Mouse (Mus musculus): ENCODE data around the gene Kmt5b. TPM values are rescaled to one million over a fixed set of nuclear protein-coding genes. Genes with fewer than 3 reads are reported as not detected.

The Kmt5b gene
- polyA plus RNA-seq (2015; fragmentation: Nextera tagmentation; extraction: Ambion mirVana) = 44.9 and 49.3 TPM in 2 replicates

DNA sequence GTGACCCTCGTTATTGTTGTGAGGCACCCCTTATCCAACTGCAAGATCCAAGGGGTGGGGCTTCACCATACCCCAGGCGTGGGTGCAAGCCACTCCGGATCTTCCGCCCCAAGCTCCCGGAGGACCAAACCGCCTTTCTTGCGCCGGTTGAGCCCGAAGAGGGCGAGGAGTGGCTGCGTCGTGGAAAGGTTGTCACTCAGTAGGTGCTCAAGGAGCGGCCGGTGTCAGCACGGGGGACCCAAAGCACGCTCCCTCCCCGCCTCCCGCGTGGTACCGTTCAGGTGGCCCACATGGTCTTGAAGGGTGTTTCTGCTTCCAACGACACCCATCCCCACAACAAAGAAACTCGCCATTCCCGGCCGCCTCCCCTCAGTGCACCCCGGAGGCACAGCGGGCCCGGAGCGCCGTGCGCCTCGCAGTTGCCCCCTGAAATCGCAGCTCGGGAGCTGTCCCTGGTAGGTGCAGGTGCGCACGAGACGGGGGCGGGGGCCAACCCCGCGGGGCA is at the start of gene Kmt5b:
TSS of gene Kmt5b (plus strand) at position 146 of the 505 bp plus-strand sequence.
- Histone ChIP-seq H3K27me3 (no peaks in the 10 kb centered on the region), H3K4me1 (replicated peaks) (peaks cover 30% of the 10 kb centered on the region), H3K9me3 (no peaks in the 10 kb centered on the region), H3K4me3 (peak within 1 kb of the TSS; percentile 78), H3K9ac (peak within 1 kb of the TSS; percentile 100), H3K4me2 (peak within 1 kb of the TSS; percentile 70), H3K27ac (replicated peaks) (peak within 1 kb of the TSS; percentile 100), H3K36me3 (no peaks in the 10 kb centered on the region)
- under 1% methylated on average over 39 of the region's 39 CpGs for WGBS
- peak; percentile 67 for ATAC-seq (ENCODE audit: low FRiP score, low read depth)

- Histone ChIP-seq H3K36me3 (peaks cover 23% of the 10 kb centered on the region), H3K4me2 (peak overlapping the region; percentile 69), H3K27ac (replicated peaks) (no peak overlapping the region), H3K4me3 (peak overlapping the region; percentile 36), H3K9ac (0 out of 2 replicates have a peak overlapping the region, but pooled peaks have one; percentile 2), H3K27me3 (no peaks in the 10 kb centered on the region), H3K4me1 (replicated peaks) (peaks cover 8% of the 10 kb centered on the region), H3K9me3 (no peaks in the 10 kb centered on the region)
- WGBS = 42% methylated on average over 19 of the region's 19 CpGs
- ATAC-seq (ENCODE audit: low FRiP score, low read depth) = peak; percentile 70
Observed at GRCm38 (mm10) chr19:3718481-3719361, 48.5 kb upstream of the Kmt5b start.

GRCm38 (mm10) chr19:3719362-3719891 is 47.8 kb upstream of the Kmt5b start:
- H3K4me1 ChIP-seq (replicated peaks) = peaks cover 8% of the 10 kb centered on the region
- ATAC-seq (ENCODE audit: low FRiP score, low read depth) = peak; percentile 68
- H3K9ac ChIP-seq = 0 out of 2 replicates have a peak overlapping the region, but pooled peaks have one; percentile 23
- H3K4me3 ChIP-seq = peak overlapping the region; percentile 36
- peak overlapping the region; percentile 69 for H3K4me2 ChIP-seq
- 3% methylated on average over 27 of the region's 27 CpGs for WGBS
- no peaks in the 10 kb centered on the region for H3K9me3 ChIP-seq
- no peaks in the 10 kb centered on the region for H3K27me3 ChIP-seq
- peaks cover 23% of the 10 kb centered on the region for H3K36me3 ChIP-seq
- H3K27ac ChIP-seq (replicated peaks) = no peak overlapping the region

DNA sequence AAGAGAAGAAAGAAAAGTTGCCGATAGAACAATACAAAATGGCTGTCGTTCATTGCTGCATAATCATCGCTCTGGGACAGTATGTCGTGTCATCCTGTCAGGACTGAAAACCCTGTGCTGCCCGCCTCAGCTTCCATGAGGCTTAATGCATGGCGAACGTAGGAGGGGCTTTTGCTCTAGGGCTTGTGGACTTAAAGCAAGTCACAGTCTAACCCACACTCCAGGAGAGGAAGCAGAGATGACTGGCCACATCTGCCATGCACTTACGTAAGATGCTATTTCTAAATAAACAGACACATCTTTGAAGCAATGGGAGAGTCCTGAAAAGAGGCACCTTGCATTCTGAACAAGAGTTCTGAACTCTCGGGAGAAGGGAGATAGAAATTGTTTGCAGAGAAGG is 44.1 kb upstream of the Kmt5b start:
- WGBS = 98% methylated on average over 9 of the region's 9 CpGs
- H3K4me2 ChIP-seq = no peak overlapping the region
- no peaks in the 10 kb centered on the region for H3K27me3 ChIP-seq
- H3K9me3 ChIP-seq = no peaks in the 10 kb centered on the region
- H3K27ac ChIP-seq (replicated peaks) = no peak overlapping the region
- H3K36me3 ChIP-seq = no peaks in the 10 kb centered on the region
- ATAC-seq (ENCODE audit: low FRiP score, low read depth) = no peak
- peaks cover 8% of the 10 kb centered on the region for H3K4me1 ChIP-seq (replicated peaks)
- H3K9ac ChIP-seq = no peak overlapping the region
- H3K4me3 ChIP-seq = no peak overlapping the region

DNA sequence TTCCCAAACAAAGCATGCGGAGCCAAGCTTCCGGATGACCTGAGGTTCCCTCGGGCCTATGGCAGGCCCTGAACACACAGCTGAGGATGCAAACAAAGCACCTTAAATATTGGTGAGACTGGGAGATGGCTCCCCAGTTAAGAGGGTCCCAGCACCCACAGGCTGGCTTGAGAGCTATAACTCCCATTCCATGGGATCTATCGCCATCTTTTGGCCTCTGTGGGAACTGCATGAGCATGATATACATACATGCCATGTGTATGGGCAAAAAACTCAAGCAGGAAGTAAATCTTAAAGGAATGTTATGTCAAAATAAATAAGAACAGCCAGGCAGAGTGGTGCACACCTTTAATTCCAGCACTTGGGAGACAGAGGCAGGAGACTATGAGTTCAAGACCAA is 43.3 kb upstream of the Kmt5b start:
- Histone ChIP-seq H3K9me3 (no peaks in the 10 kb centered on the region), H3K4me1 (replicated peaks) (peaks cover 8% of the 10 kb centered on the region), H3K4me2 (no peak overlapping the region), H3K27me3 (no peaks in the 10 kb centered on the region), H3K27ac (replicated peaks) (no peak overlapping the region), H3K36me3 (no peaks in the 10 kb centered on the region), H3K4me3 (no peak overlapping the region), H3K9ac (no peak overlapping the region)
- WGBS = 76% methylated on average over 4 of the region's 4 CpGs
- no peak for ATAC-seq (ENCODE audit: low FRiP score, low read depth)

- 33% methylated on average over 1 of the region's 1 CpGs for WGBS
Observed at GRCm38 (mm10) chr19:3724779-3725178, 42.4 kb upstream of the Kmt5b start.

DNA sequence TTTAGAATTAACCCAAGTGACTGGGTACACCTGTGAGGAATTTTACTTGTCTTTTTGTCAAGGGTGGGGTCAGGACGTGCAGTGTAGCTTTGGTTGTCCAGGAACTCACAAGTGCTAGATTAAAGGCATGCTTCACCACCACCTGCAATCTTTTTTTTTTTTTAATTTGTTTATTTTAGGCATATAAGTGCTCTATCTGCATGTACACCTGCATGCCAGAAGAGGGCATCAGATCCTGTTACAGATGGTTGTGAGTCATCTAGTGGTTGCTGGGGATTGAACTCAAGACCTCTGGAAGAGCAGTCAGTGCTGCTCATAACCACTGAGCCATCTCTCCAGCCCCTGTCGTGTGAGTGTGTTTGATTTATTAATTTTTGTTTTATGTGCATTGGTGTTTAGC is 38.3 kb upstream of the Kmt5b start:
- Histone ChIP-seq H3K27ac (replicated peaks) (no peak overlapping the region), H3K4me3 (no peak overlapping the region), H3K36me3 (no peaks in the 10 kb centered on the region), H3K9ac (no peak overlapping the region), H3K4me2 (no peak overlapping the region), H3K27me3 (no peaks in the 10 kb centered on the region), H3K4me1 (replicated peaks) (no peaks in the 10 kb centered on the region), H3K9me3 (no peaks in the 10 kb centered on the region)
- no peak for ATAC-seq (ENCODE audit: low FRiP score, low read depth)
- 71% methylated on average over 2 of the region's 2 CpGs for WGBS

More at GRCm38 (mm10) chr19:3724779-3725178, 42.4 kb upstream of the Kmt5b start:
- Histone ChIP-seq H3K4me3 (no peak overlapping the region), H3K27me3 (no peaks in the 10 kb centered on the region), H3K4me2 (no peak overlapping the region), H3K27ac (replicated peaks) (no peak overlapping the region), H3K9ac (no peak overlapping the region), H3K4me1 (replicated peaks) (no peaks in the 10 kb centered on the region), H3K9me3 (no peaks in the 10 kb centered on the region), H3K36me3 (no peaks in the 10 kb centered on the region)
- ATAC-seq (ENCODE audit: low FRiP score, low read depth) = no peak

GRCm38 (mm10) chr19:3730781-3731646 is 36.2 kb upstream of the Kmt5b start:
- ATAC-seq (ENCODE audit: low FRiP score, low read depth) = no peak
- Histone ChIP-seq H3K36me3 (no peaks in the 10 kb centered on the region), H3K4me1 (replicated peaks) (no peaks in the 10 kb centered on the region), H3K9ac (no peak overlapping the region), H3K27me3 (no peaks in the 10 kb centered on the region), H3K4me3 (no peak overlapping the region), H3K4me2 (no peak overlapping the region), H3K27ac (replicated peaks) (no peak overlapping the region), H3K9me3 (no peaks in the 10 kb centered on the region)
- 90% methylated on average over 7 of the region's 7 CpGs for WGBS

DNA sequence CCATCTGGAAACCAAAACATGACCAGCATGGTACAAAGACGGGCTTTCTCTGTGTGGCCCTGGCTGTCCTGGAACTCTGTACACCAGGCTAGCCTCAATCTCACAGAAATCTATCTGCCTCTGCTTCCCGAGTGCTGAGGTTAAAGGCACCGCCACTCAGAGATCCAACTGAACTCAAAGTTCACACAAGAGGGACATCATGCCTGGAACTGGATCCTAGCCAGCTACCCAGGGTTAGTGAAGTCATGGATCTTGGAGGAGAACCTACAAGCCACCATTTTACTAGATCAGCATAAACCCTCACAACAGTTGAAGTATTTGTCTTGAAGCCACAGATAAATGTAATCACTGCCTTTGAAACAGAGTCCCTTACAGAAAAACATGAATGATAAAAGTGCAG is 31.2 kb upstream of the Kmt5b start:
- WGBS = 89% methylated on average over 3 of the region's 3 CpGs
- no peak overlapping the region for H3K9ac ChIP-seq
- H3K27ac ChIP-seq (replicated peaks) = no peak overlapping the region
- no peak overlapping the region for H3K4me2 ChIP-seq
- no peak for ATAC-seq (ENCODE audit: low FRiP score, low read depth)
- H3K4me3 ChIP-seq = no peak overlapping the region
- no peaks in the 10 kb centered on the region for H3K36me3 ChIP-seq
- H3K27me3 ChIP-seq = no peaks in the 10 kb centered on the region
- no peaks in the 10 kb centered on the region for H3K4me1 ChIP-seq (replicated peaks)
- no peaks in the 10 kb centered on the region for H3K9me3 ChIP-seq

DNA sequence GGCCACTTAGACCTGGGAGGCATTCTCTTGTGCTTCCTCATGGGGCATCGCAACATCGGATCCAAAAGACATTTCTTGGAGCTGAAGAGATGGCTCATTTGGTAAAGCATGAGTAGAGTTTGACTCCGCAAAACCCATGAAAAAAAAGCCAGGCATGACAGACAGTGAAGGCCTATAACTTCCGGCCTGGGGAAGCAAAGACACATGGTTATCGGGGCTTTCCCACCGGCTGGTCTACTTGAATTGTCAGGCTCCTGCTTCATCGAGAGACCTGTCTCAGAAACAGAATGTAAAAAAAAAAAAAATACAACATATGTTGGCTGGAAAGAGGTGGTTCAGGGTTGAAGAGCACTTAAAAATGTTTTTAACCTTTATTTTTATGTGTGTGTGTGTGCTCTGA is 27.6 kb upstream of the Kmt5b start:
- H3K9ac ChIP-seq = no peak overlapping the region
- H3K4me1 ChIP-seq (replicated peaks) = peaks cover 11% of the 10 kb centered on the region
- 90% methylated on average over 7 of the region's 7 CpGs for WGBS
- H3K27ac ChIP-seq (replicated peaks) = no peak overlapping the region
- H3K36me3 ChIP-seq = no peaks in the 10 kb centered on the region
- no peak overlapping the region for H3K4me3 ChIP-seq
- H3K4me2 ChIP-seq = no peak overlapping the region
- no peak for ATAC-seq (ENCODE audit: low FRiP score, low read depth)
- H3K9me3 ChIP-seq = no peaks in the 10 kb centered on the region
- H3K27me3 ChIP-seq = no peaks in the 10 kb centered on the region

- H3K27me3 ChIP-seq = no peaks in the 10 kb centered on the region
Observed at GRCm38 (mm10) chr19:3742716-3743115, 24.5 kb upstream of the Kmt5b start.

More at GRCm38 (mm10) chr19:3742716-3743115, 24.5 kb upstream of the Kmt5b start:
- Histone ChIP-seq H3K9me3 (no peaks in the 10 kb centered on the region), H3K9ac (no peak overlapping the region), H3K4me3 (no peak overlapping the region), H3K27ac (replicated peaks) (peak overlapping the region; percentile 68), H3K36me3 (no peaks in the 10 kb centered on the region), H3K4me2 (peak overlapping the region; percentile 68), H3K4me1 (replicated peaks) (peaks cover 11% of the 10 kb centered on the region)
- peak; percentile 64 for ATAC-seq (ENCODE audit: low FRiP score, low read depth)
- WGBS = 25% methylated on average over 4 of the region's 4 CpGs

All from hindbrain, embryonic 15.5 days (tissue).